Mouse (Mus musculus) cerebral cortex, adult 2 months (tissue): ENCODE data around the gene Tpk1.

Experiments
- WGBS: fragments of 180-500 bp; shearing (Covaris S2); methylation state at CpG from one replicate; pipeline ENCODE4 v1.1.7; 2018; 5-methylcytosine and 5-hydroxymethylcytosine counted together

Tpk1 gene

GRCm38 (mm10) chr6:43642375-43642774 lies 23.7 kb downstream of the Tpk1 start:
- 18% methylated on average over 5 of the region's 5 CpGs for WGBS

DNA sequence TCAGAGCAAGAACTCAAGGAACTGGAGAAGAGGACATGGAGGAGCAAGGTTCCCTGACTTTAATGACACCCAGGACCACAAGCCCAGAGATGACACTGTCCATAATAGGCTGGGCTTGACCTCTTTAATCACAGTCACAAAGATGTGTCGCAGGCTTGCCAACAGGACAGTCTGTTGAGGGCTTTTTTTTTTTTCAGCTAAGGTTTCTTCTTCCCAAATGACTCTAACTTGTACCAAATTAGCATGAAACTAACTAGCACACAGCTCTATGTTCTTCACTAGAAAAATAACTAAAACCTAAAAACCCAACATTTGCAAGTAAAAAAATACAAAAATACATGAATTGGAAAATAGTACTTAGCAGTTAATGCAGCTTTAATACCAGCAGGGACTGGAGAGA lies 27.2 kb downstream of the Tpk1 start:
- 74% methylated on average over 1 of the region's 1 CpGs for WGBS

DNA sequence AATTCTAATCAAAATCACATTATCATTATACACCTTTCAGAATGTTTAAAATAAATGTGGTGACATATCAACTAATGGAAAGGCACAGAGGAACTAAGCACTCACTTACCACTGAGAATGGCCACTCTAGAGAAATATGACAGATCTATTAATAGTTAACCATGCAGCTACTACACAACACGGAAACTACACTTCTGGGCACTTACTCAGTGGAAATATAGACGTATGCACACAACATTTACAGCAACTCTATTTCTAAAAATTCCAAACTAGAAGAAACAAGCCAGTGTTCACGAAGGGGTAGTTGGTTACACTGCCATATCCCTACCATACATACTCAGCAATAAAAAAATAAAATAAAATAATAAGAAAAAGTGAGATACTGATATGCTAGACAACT lies 28.0 kb downstream of the Tpk1 start:
- WGBS, result 76% methylated on average over 3 of the region's 3 CpGs

GRCm38 (mm10) chr6:43636980-43637638 lies 29.0 kb downstream of the Tpk1 start:
- 81% methylated on average over 11 of the region's 11 CpGs for WGBS

DNA sequence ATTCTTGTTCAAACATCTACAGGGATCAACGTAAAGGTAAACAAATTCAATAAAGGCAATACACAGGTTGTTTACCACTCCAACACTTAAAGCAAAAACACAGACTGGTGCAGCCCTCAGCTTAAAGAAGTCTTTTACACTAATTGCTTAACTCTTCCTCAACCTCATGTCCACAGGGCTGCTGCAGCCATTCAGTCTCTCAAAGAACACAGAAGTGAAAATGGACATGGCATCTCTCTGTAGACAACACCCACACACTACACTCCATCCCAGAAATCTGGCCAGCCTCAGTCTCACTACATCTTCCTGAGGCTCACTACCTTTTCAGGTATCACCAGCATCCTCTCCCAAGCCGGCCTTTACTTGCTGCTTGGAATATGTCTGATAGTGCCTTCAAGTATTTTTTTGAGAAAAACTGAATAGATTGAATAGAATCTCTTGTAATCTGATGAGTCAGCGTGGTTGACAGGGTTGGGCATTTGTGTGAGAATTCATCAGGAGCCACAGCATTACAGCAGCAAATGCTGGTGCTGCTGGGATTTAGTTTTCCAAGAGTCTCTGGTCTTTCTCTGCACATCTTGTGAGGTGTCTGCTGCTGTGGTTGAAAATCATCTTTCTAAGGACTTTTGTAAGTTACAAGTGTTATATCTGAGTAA lies 32.6 kb downstream of the Tpk1 start:
- 88% methylated on average over 3 of the region's 3 CpGs for WGBS

GRCm38 (mm10) chr6:43623448-43623847 lies 42.6 kb downstream of the Tpk1 start:
- 90% methylated on average over 6 of the region's 6 CpGs for WGBS

DNA sequence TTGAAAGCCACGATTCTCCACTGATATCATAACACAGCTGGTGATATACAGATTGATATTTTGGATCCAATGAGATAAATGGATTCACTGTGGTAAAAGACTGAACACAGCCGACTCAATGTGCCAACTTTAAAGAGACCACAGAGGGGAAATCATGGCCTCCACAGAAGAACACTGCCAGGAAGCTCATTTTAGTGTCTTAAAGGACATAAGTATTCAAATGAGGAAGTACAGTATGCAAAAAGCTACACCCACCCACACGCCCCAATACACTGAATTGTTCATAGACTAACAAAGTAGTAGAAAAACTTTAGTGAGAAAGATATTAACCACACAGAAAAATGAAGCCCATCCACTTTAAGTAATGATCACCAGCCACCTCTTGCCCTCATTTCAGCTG lies 46.8 kb downstream of the Tpk1 start:
- WGBS, result 73% methylated on average over 3 of the region's 3 CpGs

DNA sequence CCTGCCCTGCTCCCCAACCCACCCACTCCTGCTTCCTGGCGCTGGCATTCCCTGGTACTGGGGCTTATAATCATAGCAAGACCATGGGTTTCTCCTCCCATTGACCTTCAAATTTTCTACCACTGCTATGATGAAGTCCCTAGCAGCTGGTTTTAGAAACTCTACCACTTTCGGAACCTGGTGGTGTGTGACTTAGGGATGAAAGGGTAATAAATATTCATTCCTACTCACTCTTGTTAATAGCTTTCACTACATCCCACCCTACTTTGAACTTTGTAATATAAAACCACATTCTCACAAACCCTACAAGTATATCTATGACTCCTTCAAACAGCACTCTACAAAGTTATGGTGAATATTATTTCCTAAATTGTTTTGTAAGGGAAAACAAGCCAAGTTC lies 54.3 kb downstream of the Tpk1 start:
- WGBS, result 88% methylated on average over 2 of the region's 2 CpGs

GRCm38 (mm10) chr6:43590841-43591541 lies 75.1 kb downstream of the Tpk1 start:
- 54% methylated on average over 4 of the region's 4 CpGs for WGBS

GRCm38 (mm10) chr6:43585274-43585673 lies 80.8 kb downstream of the Tpk1 start:
- whole genome bisulfite sequencing, result 66% methylated on average over 2 of the region's 2 CpGs

GRCm38 (mm10) chr6:43581809-43582208 lies 84.3 kb downstream of the Tpk1 start:
- WGBS, result 71% methylated on average over 2 of the region's 2 CpGs

- 44% methylated on average over 1 of the region's 1 CpGs for WGBS
These were observed 98.2 kb downstream of the Tpk1 start for GRCm38 (mm10) chr6:43567885-43568284.

GRCm38 (mm10) chr6:43562474-43562873 lies 103.6 kb downstream of the Tpk1 start:
- WGBS, result 81% methylated on average over 4 of the region's 4 CpGs

GRCm38 (mm10) chr6:43551410-43551809 lies 114.7 kb downstream of the Tpk1 start:
- WGBS, result 90% methylated on average over 1 of the region's 1 CpGs

GRCm38 (mm10) chr6:43546537-43546936 lies 119.5 kb downstream of the Tpk1 start:
- 80% methylated on average over 1 of the region's 1 CpGs for WGBS

GRCm38 (mm10) chr6:43537252-43537870 lies 128.7 kb downstream of the Tpk1 start:
- WGBS, result 74% methylated on average over 2 of the region's 2 CpGs

DNA sequence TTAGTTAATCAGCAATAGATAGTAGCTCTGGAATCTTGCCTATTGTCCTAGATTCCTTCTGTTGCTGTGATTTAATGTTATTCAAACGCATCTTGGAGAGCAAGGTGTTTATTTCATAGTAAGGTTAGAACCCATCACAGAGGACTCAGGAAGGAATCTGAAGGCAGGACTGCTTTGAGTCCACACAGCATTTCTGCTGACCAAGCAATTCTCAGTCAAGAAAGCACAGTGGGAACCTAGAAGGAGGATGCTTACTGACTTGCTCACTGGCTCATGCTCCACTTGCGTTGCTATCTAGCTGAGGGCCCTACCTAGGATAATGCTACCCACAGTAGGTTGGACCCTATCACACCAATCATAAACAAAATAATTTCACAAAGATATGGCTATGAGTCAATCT lies 130.6 kb downstream of the Tpk1 start:
- 84% methylated on average over 2 of the region's 2 CpGs for WGBS

DNA sequence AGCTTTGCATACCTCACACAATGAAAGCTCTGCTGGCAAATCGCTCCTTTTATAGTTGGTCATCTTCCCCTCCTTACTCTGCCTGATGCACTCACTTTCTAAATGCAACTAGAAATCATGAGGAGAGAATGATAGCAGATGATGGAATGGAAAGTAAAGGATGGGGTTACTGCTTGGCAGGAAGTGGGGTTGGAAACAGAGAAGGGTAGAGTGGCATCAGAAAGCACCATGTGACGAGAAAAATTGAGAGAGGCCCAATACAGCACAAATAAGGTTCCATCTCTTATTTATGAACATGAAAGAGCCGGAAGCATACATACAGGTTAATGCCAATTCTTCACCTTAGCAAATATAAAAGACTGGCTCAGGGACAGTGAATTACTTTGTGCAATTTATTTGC lies 133.3 kb downstream of the Tpk1 start:
- 85% methylated on average over 3 of the region's 3 CpGs for WGBS

DNA sequence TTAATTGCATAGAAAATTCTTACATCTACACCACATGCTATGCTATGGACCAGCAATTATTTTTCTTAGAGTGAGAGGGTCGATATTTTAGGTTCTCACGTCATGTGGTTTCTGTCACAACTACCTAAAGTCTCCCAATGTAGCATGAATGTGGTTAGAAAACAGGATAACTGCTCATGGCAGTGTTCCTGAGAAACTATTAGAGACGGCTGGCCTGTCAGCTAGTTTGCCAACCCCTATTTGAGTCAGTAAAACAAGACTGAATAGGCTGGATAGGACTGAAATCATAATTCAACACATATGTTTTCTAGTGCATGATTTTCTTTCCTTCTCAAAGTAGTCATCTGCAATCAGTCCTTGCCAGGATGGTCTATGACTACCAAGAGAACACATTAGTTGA lies 137.1 kb downstream of the Tpk1 start:
- 81% methylated on average over 3 of the region's 3 CpGs for WGBS

DNA sequence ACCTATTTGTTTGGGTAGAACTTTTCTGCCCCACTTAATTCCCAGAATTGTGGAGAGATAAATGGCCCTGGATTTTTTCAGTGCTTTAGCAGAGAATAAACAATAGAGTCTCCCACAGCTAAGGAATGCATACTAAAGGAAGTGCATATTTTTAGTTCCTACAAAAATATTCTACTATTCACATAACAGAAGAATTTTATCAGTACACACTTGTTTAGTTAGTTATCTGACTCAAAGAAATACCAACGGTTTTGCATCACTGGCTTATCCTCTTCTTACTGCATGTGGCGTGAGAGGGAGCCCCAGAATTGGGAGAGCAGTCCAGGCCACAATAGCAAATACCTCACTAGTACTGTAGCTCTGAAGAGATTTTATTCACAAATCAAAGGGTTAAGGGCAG lies 141.1 kb downstream of the Tpk1 start:
- WGBS, result 78% methylated on average over 2 of the region's 2 CpGs

- 67% methylated on average over 1 of the region's 1 CpGs for WGBS
These were observed 144.0 kb downstream of the Tpk1 start for GRCm38 (mm10) chr6:43522046-43522445.

DNA sequence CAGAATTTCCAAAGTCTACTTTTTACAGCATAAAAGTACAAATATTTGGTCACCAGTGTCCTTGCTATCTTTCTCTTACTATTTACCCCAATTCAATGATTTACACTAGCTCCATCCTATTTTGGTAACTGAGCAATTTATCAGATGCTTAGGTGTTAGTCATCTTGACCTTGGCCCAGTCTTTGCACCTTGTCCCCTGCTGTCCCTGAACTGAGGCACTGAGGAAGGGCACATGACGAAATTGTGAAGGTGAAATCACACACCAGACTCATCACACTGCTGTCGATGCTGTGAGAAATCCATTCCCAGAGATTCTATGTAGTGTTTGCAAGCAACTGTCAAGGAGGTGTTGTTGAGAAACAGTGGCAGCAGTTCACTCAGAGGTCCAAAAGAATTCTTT lies 145.9 kb downstream of the Tpk1 start:
- WGBS, result 61% methylated on average over 2 of the region's 2 CpGs

DNA sequence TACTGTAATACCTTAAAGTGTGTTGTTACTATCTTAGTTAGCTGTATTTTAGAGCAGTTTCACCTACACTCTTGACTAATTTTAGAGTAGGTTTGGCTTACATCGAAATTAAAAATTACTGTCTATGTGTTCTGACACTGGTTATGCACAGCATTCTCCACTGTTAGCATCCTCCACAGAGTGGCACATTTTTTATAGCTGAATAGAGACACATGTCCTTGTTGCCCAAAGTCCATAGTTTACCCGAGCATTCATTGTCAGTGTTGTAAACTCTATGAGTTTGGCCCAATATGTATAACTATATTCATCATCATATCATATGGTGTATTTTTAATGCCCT lies 148.8 kb downstream of the Tpk1 start:
- WGBS, result 54% methylated on average over 2 of the region's 2 CpGs
